Mouse (Mus musculus) lung, embryonic 16.5 days (tissue): ENCODE data around the gene Chka. TPM values are rescaled to one million over a fixed set of nuclear protein-coding genes. Genes with fewer than 3 reads are reported as not detected.
A peak's percentile ranks its signal among the peaks of the same experiment; 100 is the strongest.

Experiments
- ATAC-seq: fragments of 200-750 bp; cut with Nextera tagmentation; 2 replicates; pipeline ENCODE4 v1.8.0; 2017; ENCODE audit warnings: low read depth, mild to moderate bottlenecking, moderate library complexity
- H3K27ac ChIP-seq: fragments of 300-500 bp; sonication (generic); 2 replicates; pipeline ENCODE4 v1.5.1; 2014; ENCODE audit warnings: mild to moderate bottlenecking, control low read depth, low read length
- H3K27me3 ChIP-seq: fragments of 300-500 bp; sonication (generic); 2 replicates; pipeline ENCODE4 v1.6.1; 2014; ENCODE audit warnings: low read depth, low read length, mixed read lengths; ENCODE audit not compliant: control insufficient read depth, insufficient read depth
- H3K36me3 ChIP-seq: fragments of 300-500 bp; sonication (generic); 2 replicates; pipeline ENCODE4 v1.6.1; 2014; ENCODE audit warnings: low read length; ENCODE audit not compliant: control insufficient read depth, insufficient read depth
- H3K4me1 ChIP-seq: fragments of 300-500 bp; sonication (generic); replicated peaks from 2 replicates; pipeline ENCODE4 v1.6.1; 2014; ENCODE audit warnings: low read length, mixed read lengths; ENCODE audit not compliant: control insufficient read depth, insufficient read depth
- H3K4me2 ChIP-seq: fragments of 300-500 bp; sonication (generic); 2 replicates; pipeline ENCODE4 v1.6.1; 2014; ENCODE audit warnings: low read depth, low read length, control low read depth
- H3K4me3 ChIP-seq: fragments of 300-500 bp; sonication (generic); 2 replicates; pipeline ENCODE4 v1.5.1; 2014; ENCODE audit warnings: mild to moderate bottlenecking, low read length, control low read depth
- H3K9ac ChIP-seq: fragments of 300-500 bp; sonication (generic); 2 replicates; pipeline ENCODE4 v1.6.1; 2014; ENCODE audit warnings: low read length, control low read depth
- H3K9me3 ChIP-seq: fragments of 300-500 bp; sonication (generic); 2 replicates; pipeline ENCODE4 v1.6.1; 2016; ENCODE audit warnings: low read length; ENCODE audit not compliant: control insufficient read depth
- WGBS: fragments of 180-500 bp; shearing (Covaris S2); extraction: QIAGEN DNeasy Blood & Tissue Kit; methylation state at CpG from one replicate; pipeline ENCODE4 v1.1.7; 2014; 5-methylcytosine and 5-hydroxymethylcytosine counted together
- polyA plus RNA-seq: library from polyadenylated mRNA; unstranded; fragments of >200 nt; fragmentation: Nextera tagmentation; extraction: Ambion mirVana; gene quantifications from 2 replicates; pipeline ENCODE4 v1.2.1, GENCODE M21; 2015

Chka gene
- polyA plus RNA-seq, 1 experiment from 2014 or later = 56.8 TPM

DNA sequence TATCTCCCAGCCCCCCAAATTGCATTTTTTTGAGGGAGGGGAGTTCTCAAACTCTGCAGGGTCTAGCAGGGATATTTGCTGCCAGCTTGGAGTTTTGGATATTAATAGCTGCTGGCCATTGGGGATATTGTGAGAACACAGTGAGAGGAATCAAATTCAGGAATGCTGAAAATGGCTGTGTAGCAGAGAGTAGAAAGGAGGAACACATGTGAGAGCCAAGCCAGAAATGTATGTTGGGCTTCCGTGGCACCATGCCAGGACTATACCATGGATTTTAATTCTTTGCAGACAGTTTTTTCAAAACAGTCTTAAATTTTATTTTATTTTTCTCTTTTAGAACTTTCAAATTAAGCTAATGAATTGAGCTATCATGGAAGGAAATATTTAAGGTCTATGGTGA is 16.7 kb downstream of the Chka start:
- Histone ChIP-seq H3K9me3 (peaks cover 2% of the 10 kb centered on the region; the same call in 1 of the 2 replicates), H3K4me3 (no peak overlapping the region), H3K27ac (no peak overlapping the region), H3K9ac (no peak overlapping the region), H3K36me3 (peaks cover 13% of the 10 kb centered on the region), H3K4me2 (no peak overlapping the region), H3K27me3 (no peaks in the 10 kb centered on the region), H3K4me1 (peaks cover 4% of the 10 kb centered on the region; the same call in 1 of the 2 replicates)
- ATAC-seq = no peak
- 53% methylated on average over 1 of the region's 1 CpGs for WGBS

GRCm38 (mm10) chr19:3871468-3871867 is 19.9 kb downstream of the Chka start:
- H3K9me3 ChIP-seq = no peaks in the 10 kb centered on the region

GRCm38 (mm10) chr19:3872373-3872772 is 20.8 kb downstream of the Chka start:
- H3K9me3 ChIP-seq = no peaks in the 10 kb centered on the region
- no peak overlapping the region for H3K27ac ChIP-seq
- H3K4me2 ChIP-seq = no peak overlapping the region
- H3K4me3 ChIP-seq = no peak overlapping the region
- H3K4me1 ChIP-seq = peaks cover 4% of the 10 kb centered on the region
- H3K36me3 ChIP-seq = no peaks in the 10 kb centered on the region
- ATAC-seq = no peak; the same call in 1 of the 2 replicates
- H3K9ac ChIP-seq = no peak overlapping the region
- H3K27me3 ChIP-seq = no peaks in the 10 kb centered on the region
- 54% methylated on average over 4 of the region's 4 CpGs for WGBS

More at GRCm38 (mm10) chr19:3871468-3871867, 19.9 kb downstream of the Chka start:
- Histone ChIP-seq H3K9ac (no peak overlapping the region), H3K4me2 (no peak overlapping the region), H3K4me1 (peaks cover 4% of the 10 kb centered on the region), H3K27ac (no peak overlapping the region), H3K4me3 (no peak overlapping the region), H3K27me3 (no peaks in the 10 kb centered on the region), H3K36me3 (0 out of 2 replicates have a peak, but pooled peaks cover 2% of the 10 kb centered on the region)
- no peak for ATAC-seq

GRCm38 (mm10) chr19:3875045-3875444 is 23.5 kb downstream of the Chka start:
- Histone ChIP-seq H3K4me3 (no peak overlapping the region), H3K27me3 (no peaks in the 10 kb centered on the region), H3K9ac (no peak overlapping the region), H3K36me3 (no peaks in the 10 kb centered on the region), H3K9me3 (no peaks in the 10 kb centered on the region), H3K27ac (no peak overlapping the region), H3K4me1 (peaks cover 9% of the 10 kb centered on the region), H3K4me2 (no peak overlapping the region)
- WGBS = 67% methylated on average over 7 of the region's 7 CpGs
- no peak for ATAC-seq

- H3K27me3 ChIP-seq = no peaks in the 10 kb centered on the region
- H3K9me3 ChIP-seq = no peaks in the 10 kb centered on the region
- H3K27ac ChIP-seq = peak overlapping the region; percentile 81
- peaks cover 36% of the 10 kb centered on the region for H3K4me1 ChIP-seq
- no peak overlapping the region for H3K4me3 ChIP-seq
- ATAC-seq = peak; percentile 72
- 0 out of 2 replicates have a peak overlapping the region, but pooled peaks have one; percentile 13 for H3K4me2 ChIP-seq
- H3K9ac ChIP-seq = no peak overlapping the region
- H3K36me3 ChIP-seq = no peaks in the 10 kb centered on the region
- WGBS = 61% methylated on average over 6 of the region's 6 CpGs
Measured at GRCm38 (mm10) chr19:3880054-3880848, 28.7 kb downstream of the Chka start.

GRCm38 (mm10) chr19:3882214-3882613 is 30.6 kb downstream of the Chka start:
- Histone ChIP-seq H3K9ac (no peak overlapping the region), H3K27me3 (no peaks in the 10 kb centered on the region), H3K9me3 (no peaks in the 10 kb centered on the region), H3K36me3 (peaks cover 8% of the 10 kb centered on the region; the same call in 1 of the 2 replicates), H3K27ac (no peak overlapping the region), H3K4me2 (no peak overlapping the region), H3K4me1 (peaks cover 36% of the 10 kb centered on the region), H3K4me3 (no peak overlapping the region)
- 73% methylated on average over 4 of the region's 4 CpGs for WGBS
- no peak for ATAC-seq

- Histone ChIP-seq H3K27me3 (no peaks in the 10 kb centered on the region), H3K9ac (no peak overlapping the region), H3K36me3 (peaks cover 23% of the 10 kb centered on the region), H3K9me3 (no peaks in the 10 kb centered on the region), H3K4me3 (no peak overlapping the region), H3K27ac (peak overlapping the region; percentile 49), H3K4me1 (peaks cover 36% of the 10 kb centered on the region), H3K4me2 (no peak overlapping the region)
- 39% methylated on average over 6 of the region's 6 CpGs for WGBS
- ATAC-seq = peak; percentile 67; the same call in 1 of the 2 replicates
Measured at GRCm38 (mm10) chr19:3884325-3884990, 32.9 kb downstream of the Chka start.

DNA sequence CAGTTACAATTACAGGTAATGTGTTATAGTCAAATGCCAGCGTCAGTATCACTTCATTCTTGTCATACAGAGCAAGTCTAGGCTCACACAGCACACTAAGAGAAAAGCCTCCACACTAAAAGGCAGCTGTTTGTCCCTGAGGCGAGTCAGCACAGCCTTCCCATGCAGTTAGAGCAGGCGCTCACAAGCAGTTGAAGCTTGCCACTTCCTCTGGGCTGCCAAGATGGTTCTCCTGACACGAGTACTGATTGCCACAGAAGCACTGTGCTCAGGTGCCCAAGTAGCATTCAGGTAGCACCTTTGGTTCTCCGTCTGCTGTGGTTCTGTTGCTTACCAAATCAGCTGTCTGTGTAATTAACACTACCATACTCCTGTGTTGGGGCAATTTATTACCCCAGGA is 37.5 kb downstream of the Chka start:
- H3K36me3 ChIP-seq = peaks cover 59% of the 10 kb centered on the region
- 87% methylated on average over 5 of the region's 5 CpGs for WGBS
- no peaks in the 10 kb centered on the region for H3K27me3 ChIP-seq
- no peak for ATAC-seq
- peaks cover 7% of the 10 kb centered on the region; the same call in 1 of the 2 replicates for H3K4me1 ChIP-seq
- H3K9ac ChIP-seq = no peak overlapping the region
- no peak overlapping the region for H3K4me3 ChIP-seq
- no peaks in the 10 kb centered on the region for H3K9me3 ChIP-seq
- no peak overlapping the region for H3K4me2 ChIP-seq
- H3K27ac ChIP-seq = no peak overlapping the region

- ATAC-seq = no peak
- Histone ChIP-seq H3K4me1 (no peaks in the 10 kb centered on the region), H3K9ac (no peak overlapping the region), H3K27ac (no peak overlapping the region), H3K4me2 (no peak overlapping the region), H3K27me3 (no peaks in the 10 kb centered on the region), H3K9me3 (no peaks in the 10 kb centered on the region), H3K36me3 (peaks cover 69% of the 10 kb centered on the region), H3K4me3 (no peak overlapping the region)
- WGBS = 76% methylated on average over 8 of the region's 8 CpGs
Measured at GRCm38 (mm10) chr19:3890181-3890580, 38.6 kb downstream of the Chka start.
